Mouse (Mus musculus): ENCODE data around the gene Tex264.

- TF ChIP-seq CTCF (IDR thresholded peaks at IDR 0.05; ENCODE audit: control insufficient read depth, insufficient read depth, low read length) = no peak
- TF ChIP-seq POLR2A (IDR thresholded peaks at IDR 0.05; ENCODE audit: borderline replicate concordance, control insufficient read depth, low read depth, low read length) = no peak
These were observed 9.2 kb downstream of the Tex264 start for GRCm38 (mm10) chr9:106676571-106676970.

Data from bone marrow, adult 2 months (tissue).